Mouse (Mus musculus) B cell, adult 2 months (primary cell): Measurements from ENCODE around the gene Ptprk.

Experiments used
- DNase-seq, 2 experiments: peaks; one replicate each; pipeline ENCODE4 v3.0.0; 2022

Ptprk gene

GRCm38 (mm10) chr10:28191440-28191839, 116.8 kb downstream of the Ptprk start:
- no peak for DNase-seq

GRCm38 (mm10) chr10:28193630-28194029, 119.0 kb downstream of the Ptprk start:
- no peak for DNase-seq

GRCm38 (mm10) chr10:28200609-28201008, 126.0 kb downstream of the Ptprk start:
- DNase-seq, result no peak

GRCm38 (mm10) chr10:28209394-28209793, 134.8 kb downstream of the Ptprk start:
- no peak for DNase-seq

GRCm38 (mm10) chr10:28212083-28212482, 137.5 kb downstream of the Ptprk start:
- no peak for DNase-seq

- DNase-seq, result no peak
Measured at GRCm38 (mm10) chr10:28215153-28215552, 140.5 kb downstream of the Ptprk start.

- no peak for DNase-seq
Measured at GRCm38 (mm10) chr10:28223602-28224001, 149.0 kb downstream of the Ptprk start.

- no peak for DNase-seq
Measured at GRCm38 (mm10) chr10:28224376-28224775, 149.8 kb downstream of the Ptprk start.

- DNase-seq, result no peak
Measured at GRCm38 (mm10) chr10:28225536-28226075, 151.0 kb downstream of the Ptprk start.

GRCm38 (mm10) chr10:28227732-28228131, 153.1 kb downstream of the Ptprk start:
- no peak for DNase-seq

- DNase-seq, result no peak
Measured at GRCm38 (mm10) chr10:28228208-28228607, 153.6 kb downstream of the Ptprk start.

- no peak for DNase-seq
Measured at GRCm38 (mm10) chr10:28232273-28233167, 157.9 kb downstream of the Ptprk start.

- DNase-seq, result no peak
Measured at GRCm38 (mm10) chr10:28249047-28249446, 174.4 kb downstream of the Ptprk start.

GRCm38 (mm10) chr10:28251385-28251784, 176.8 kb downstream of the Ptprk start:
- no peak for DNase-seq

GRCm38 (mm10) chr10:28260651-28261050, 186.0 kb downstream of the Ptprk start:
- no peak for DNase-seq

GRCm38 (mm10) chr10:28262159-28262558, 187.5 kb downstream of the Ptprk start:
- DNase-seq, result no peak

- DNase-seq, result no peak
Measured at GRCm38 (mm10) chr10:28263546-28263945, 188.9 kb downstream of the Ptprk start.

GRCm38 (mm10) chr10:28270273-28270672, 195.7 kb downstream of the Ptprk start:
- no peak for DNase-seq

GRCm38 (mm10) chr10:28271729-28272606, 197.3 kb downstream of the Ptprk start:
- no peak for DNase-seq

- DNase-seq, result no peak
Measured at GRCm38 (mm10) chr10:28278757-28279156, 204.1 kb downstream of the Ptprk start.

GRCm38 (mm10) chr10:28297531-28297930, 222.9 kb downstream of the Ptprk start:
- no peak for DNase-seq

GRCm38 (mm10) chr10:28299207-28299606, 224.6 kb downstream of the Ptprk start:
- DNase-seq, result no peak

GRCm38 (mm10) chr10:28303856-28304255, 229.2 kb downstream of the Ptprk start:
- DNase-seq, result no peak
